Mouse (Mus musculus) myocyte (in vitro differentiated cells): ENCODE data around the gene Slc9a2. TPM values are rescaled to one million over a fixed set of nuclear protein-coding genes. Genes with fewer than 3 reads are reported as not detected.

ENCODE experiments used
- H3K27me3 ChIP-seq: one replicate; pipeline ENCODE4 v1.6.1; 2011; ENCODE audit not compliant: control insufficient read depth, insufficient read depth, insufficient read length
- H3K36me3 ChIP-seq: one replicate; pipeline ENCODE4 v1.6.1; 2011; ENCODE audit not compliant: control insufficient read depth, insufficient read depth
- H3K4me2 ChIP-seq: one replicate; pipeline ENCODE4 v1.6.1; 2011; ENCODE audit warnings: low read depth, control low read depth
- H3K4me3 ChIP-seq: one replicate; pipeline ENCODE4 v1.5.1; 2011; ENCODE audit warnings: mild to moderate bottlenecking, control low read depth, moderate library complexity
- H3K79me2 ChIP-seq: one replicate; pipeline ENCODE4 v1.6.1; 2011; ENCODE audit not compliant: control insufficient read depth, insufficient read depth
- H3ac ChIP-seq: one replicate; pipeline ENCODE4 v1.6.1; 2011; ENCODE audit not compliant: control insufficient read depth, insufficient read length
- CEBPB ChIP-seq: IDR thresholded peaks from 2 replicates; pipeline ENCODE4 v1.6.1; 2011; ENCODE audit warnings: mild to moderate bottlenecking, moderate library complexity; ENCODE audit not compliant: poor library complexity, insufficient read depth, severe bottlenecking
- E2F4 ChIP-seq: IDR thresholded peaks from one replicate; pipeline ENCODE4 v1.6.1; 2011; ENCODE audit warnings: mild to moderate bottlenecking, control low read depth, moderate library complexity; ENCODE audit not compliant: insufficient read depth
- MAX ChIP-seq: IDR thresholded peaks from one replicate; pipeline ENCODE4 v1.6.1; 2011; ENCODE audit warnings: low read depth, mild to moderate bottlenecking, control low read depth
- MYOD1 ChIP-seq, 3 experiments: IDR thresholded peaks; one replicate each; pipeline ENCODE4 v1.6.1; 2011; ENCODE audit warnings: control low read depth in 2 of 3, low read depth in 2 of 3, mild to moderate bottlenecking in 2 of 3, moderate library complexity in 1 of 3; ENCODE audit not compliant: insufficient read length in 2 of 3, control insufficient read depth in 1 of 3
- MYOG ChIP-seq, 3 experiments: IDR thresholded peaks; one replicate each; pipeline ENCODE4 v1.6.1; 2011; ENCODE audit warnings: control low read depth in 2 of 3, low read depth in 2 of 3, mild to moderate bottlenecking in 2 of 3; ENCODE audit not compliant: insufficient read length in 2 of 3, control insufficient read depth in 1 of 3, insufficient read depth in 1 of 3
- POLR2A ChIP-seq: IDR thresholded peaks from one replicate; pipeline ENCODE4 v1.6.1; 2011; ENCODE audit warnings: low read depth, mild to moderate bottlenecking, control low read depth, moderate library complexity; ENCODE audit not compliant: insufficient read length
- POLR2AphosphoS2 ChIP-seq: IDR thresholded peaks from one replicate; pipeline ENCODE4 v1.6.1; 2011; ENCODE audit warnings: low read depth, control low read depth; ENCODE audit not compliant: insufficient read length
- REST ChIP-seq: IDR thresholded peaks from one replicate; pipeline ENCODE4 v1.6.1; 2011; ENCODE audit warnings: mild to moderate bottlenecking, control low read depth, moderate library complexity; ENCODE audit not compliant: insufficient read depth, insufficient read length
- SRF ChIP-seq: IDR thresholded peaks from one replicate; pipeline ENCODE4 v1.6.1; 2011; ENCODE audit warnings: low read depth; ENCODE audit not compliant: control insufficient read depth, insufficient read length
- TCF12 ChIP-seq: IDR thresholded peaks from one replicate; pipeline ENCODE4 v1.6.1; 2011; ENCODE audit warnings: mild to moderate bottlenecking, control low read depth; ENCODE audit not compliant: poor library complexity, insufficient read depth, severe bottlenecking
- TCF3 ChIP-seq: IDR thresholded peaks from one replicate; pipeline ENCODE4 v1.6.1; 2011; ENCODE audit warnings: low read depth, control low read depth; ENCODE audit not compliant: insufficient read length
- USF1 ChIP-seq: IDR thresholded peaks from one replicate; pipeline ENCODE4 v1.6.1; 2011; ENCODE audit warnings: low read depth, mild to moderate bottlenecking, control low read depth, moderate library complexity
- polyA plus RNA-seq: library from polyadenylated mRNA; unstranded; fragments of >200 nt; fragmentation: generic; extraction: Trizol; gene quantifications from one replicate; pipeline ENCODE4 v1.2.1, GENCODE M21; 2012; ENCODE audit warnings: missing spikeins

Gene Slc9a2
- polyA plus RNA-seq, result 2.4 TPM

- H3ac ChIP-seq, result peak within 1 kb of the TSS; percentile 49
- TF ChIP-seq REST (no peak), E2F4 (no peak), POLR2AphosphoS2 (no peak), MYOG (IDR thresholded peaks at IDR 0.05; ENCODE audit: control insufficient read depth in 1 of 3, insufficient read depth in 1 of 3, insufficient read length in 2 of 3, low read depth in 2 of 3) (no peak), SRF (no peak), USF1 (no peak), CEBPB (no peak), MAX (no peak), TCF3 (no peak), MYOD1 (IDR thresholded peaks at IDR 0.05; ENCODE audit: control insufficient read depth in 1 of 3, insufficient read length in 2 of 3, low read depth in 2 of 3) (no peak), POLR2A (no peak)
- no peaks in the 10 kb centered on the region for H3K79me2 ChIP-seq
- peak within 1 kb of the TSS; percentile 25 for H3K4me3 ChIP-seq
- peak within 1 kb of the TSS; percentile 100 for H3K4me2 ChIP-seq
- no peaks in the 10 kb centered on the region for H3K36me3 ChIP-seq
- no peaks in the 10 kb centered on the region for H3K27me3 ChIP-seq
Observed at GRCm38 (mm10) chr1:40680067-40680867, at the start of gene Slc9a2. TSS of gene Slc9a2 (plus strand) at chr1:40680574.

DNA sequence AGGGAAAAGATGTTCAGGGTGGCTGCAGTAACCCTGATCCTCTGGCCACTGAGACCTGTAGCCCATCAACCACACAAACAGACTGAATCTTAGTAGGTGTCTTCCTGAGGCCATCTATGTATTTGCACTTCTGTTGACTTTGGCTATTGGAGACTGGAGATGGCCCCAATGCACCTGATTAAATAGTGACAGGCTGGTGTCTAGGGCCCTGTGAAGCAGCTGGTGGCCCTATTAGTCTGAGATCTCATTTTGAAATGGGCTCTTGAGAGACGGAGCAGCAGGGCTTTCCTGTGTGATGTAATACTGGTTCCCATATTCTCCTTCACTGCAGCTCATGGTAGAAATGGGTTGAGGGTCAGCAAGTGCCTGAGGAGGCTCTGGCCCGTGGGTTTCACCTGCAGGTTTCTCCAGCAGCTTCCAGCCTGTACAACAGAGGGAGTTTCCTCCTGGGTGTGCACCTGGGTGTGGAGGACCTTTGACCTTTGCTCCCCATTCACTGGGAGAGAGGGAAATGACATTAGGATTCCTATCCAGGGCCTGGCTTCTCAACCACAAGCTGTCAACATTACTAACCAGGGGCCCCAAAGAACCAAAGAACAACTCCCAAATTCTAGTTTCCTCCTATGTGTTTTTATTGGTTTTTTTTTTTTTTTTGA lies 47.8 kb upstream of the Slc9a2 start:
- H3K4me2 ChIP-seq, result no peak overlapping the region
- H3K36me3 ChIP-seq, result no peaks in the 10 kb centered on the region
- H3K79me2 ChIP-seq, result no peaks in the 10 kb centered on the region
- no peaks in the 10 kb centered on the region for H3K27me3 ChIP-seq
- no peak overlapping the region for H3K4me3 ChIP-seq
- TF ChIP-seq POLR2AphosphoS2 (no peak), MYOD1 (IDR thresholded peaks at IDR 0.05; ENCODE audit: control insufficient read depth in 1 of 3, insufficient read length in 2 of 3, low read depth in 2 of 3) (no peak), SRF (no peak), E2F4 (no peak), CEBPB (no peak), USF1 (no peak), MYOG (IDR thresholded peaks at IDR 0.05; ENCODE audit: control insufficient read depth in 1 of 3, insufficient read depth in 1 of 3, insufficient read length in 2 of 3, low read depth in 2 of 3) (no peak), REST (no peak), TCF3 (no peak), MAX (no peak), TCF12 (no peak), POLR2A (no peak)
- no peak overlapping the region for H3ac ChIP-seq

DNA sequence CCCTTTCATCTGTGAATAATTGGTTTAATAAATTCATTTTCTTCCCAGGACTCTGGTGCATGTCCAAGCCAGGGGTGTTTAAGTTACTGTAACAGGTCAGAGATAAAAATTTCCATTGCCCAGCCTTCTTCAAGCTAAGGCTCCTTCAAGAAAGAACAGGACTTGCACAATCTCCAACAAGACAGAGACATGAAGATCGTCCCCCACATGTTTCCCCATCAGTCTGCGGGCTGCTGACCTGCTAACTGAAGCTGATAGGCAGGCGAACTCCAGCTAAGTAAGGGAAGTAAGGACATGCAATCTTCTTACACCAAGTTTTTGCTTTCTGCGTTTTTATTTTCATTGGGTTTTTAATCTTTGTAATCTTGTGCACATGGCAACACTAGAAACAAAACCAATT lies 45.8 kb upstream of the Slc9a2 start:
- Histone ChIP-seq H3K4me3 (no peak overlapping the region), H3K36me3 (no peaks in the 10 kb centered on the region), H3K27me3 (no peaks in the 10 kb centered on the region), H3K79me2 (no peaks in the 10 kb centered on the region), H3K4me2 (no peak overlapping the region), H3ac (no peak overlapping the region)
- TF ChIP-seq MAX, result no peak
- TF ChIP-seq MYOD1 (IDR thresholded peaks at IDR 0.05; ENCODE audit: control insufficient read depth in 1 of 3, insufficient read length in 2 of 3, low read depth in 2 of 3), result no peak
- no peak for TF ChIP-seq TCF12
- no peak for TF ChIP-seq SRF
- TF ChIP-seq E2F4, result no peak
- no peak for TF ChIP-seq TCF3
- no peak for TF ChIP-seq REST
- no peak for TF ChIP-seq CEBPB
- TF ChIP-seq POLR2AphosphoS2, result no peak
- TF ChIP-seq USF1, result no peak
- TF ChIP-seq POLR2A, result no peak
- TF ChIP-seq MYOG (IDR thresholded peaks at IDR 0.05; ENCODE audit: control insufficient read depth in 1 of 3, insufficient read depth in 1 of 3, insufficient read length in 2 of 3, low read depth in 2 of 3), result no peak

GRCm38 (mm10) chr1:40648234-40648633 lies 32.1 kb upstream of the Slc9a2 start:
- Histone ChIP-seq H3K4me3 (no peak overlapping the region), H3ac (no peak overlapping the region), H3K4me2 (no peak overlapping the region), H3K79me2 (no peaks in the 10 kb centered on the region), H3K36me3 (no peaks in the 10 kb centered on the region), H3K27me3 (no peaks in the 10 kb centered on the region)
- TF ChIP-seq USF1, result no peak
- no peak for TF ChIP-seq MAX
- TF ChIP-seq MYOD1 (IDR thresholded peaks at IDR 0.05; ENCODE audit: control insufficient read depth in 1 of 3, insufficient read length in 2 of 3, low read depth in 2 of 3), result no peak
- no peak for TF ChIP-seq E2F4
- TF ChIP-seq REST, result no peak
- no peak for TF ChIP-seq TCF12
- no peak for TF ChIP-seq SRF
- no peak for TF ChIP-seq POLR2A
- TF ChIP-seq CEBPB, result no peak
- no peak for TF ChIP-seq TCF3
- no peak for TF ChIP-seq POLR2AphosphoS2
- TF ChIP-seq MYOG (IDR thresholded peaks at IDR 0.05; ENCODE audit: control insufficient read depth in 1 of 3, insufficient read depth in 1 of 3, insufficient read length in 2 of 3, low read depth in 2 of 3), result no peak
